Mouse (Mus musculus): ENCODE data around the gene Chkb. TPM values are rescaled to one million over a fixed set of nuclear protein-coding genes. Genes with fewer than 3 reads are reported as not detected.

Chkb gene
- polyA plus RNA-seq, 1 experiment from 2014 or later, result 50.1 TPM

- Histone ChIP-seq H3K9ac (ENCODE audit: low read length) (peak within 1 kb of the TSS; percentile 5), H3K4me2 (ENCODE audit: low read depth, severe bottlenecking) (peak within 1 kb of the TSS; percentile 63), H3K4me3 (ENCODE audit: low read depth, low read length) (peak within 1 kb of the TSS; percentile 34), H3K9me3 (ENCODE audit: control insufficient read depth, low read length) (no peaks in the 10 kb centered on the region), H3K4me1 (ENCODE audit: control insufficient read depth, insufficient read depth, low read length) (peaks cover 10% of the 10 kb centered on the region), H3K36me3 (ENCODE audit: control insufficient read depth, insufficient read depth, low read length) (no peaks in the 10 kb centered on the region), H3K27ac (replicated peaks; ENCODE audit: low read depth, low read length) (no peak within 1 kb of the TSS), H3K27me3 (ENCODE audit: control insufficient read depth, insufficient read depth, low read length) (peaks cover 41% of the 10 kb centered on the region)
- WGBS, result under 1% methylated on average over 31 of the region's 33 CpGs
- DNase-seq (ENCODE audit: low spot score) (peak; percentile 58), ATAC-seq (ENCODE audit: insufficient number of reproducible peaks, low FRiP score, low TSS enrichment, low read depth) (no peak; the same call in 1 of the 2 replicates)
Observed at GRCm38 (mm10) chr15:89378831-89379401, 50.8 kb downstream of the Chkb start, which contains the start of gene Odf3b. Odf3b (minus strand) TSS chr15:89379282.

- DNase-seq (ENCODE audit: low spot score), result no peak
- 12% methylated on average over 39 of the region's 46 CpGs for WGBS
- H3K36me3 ChIP-seq (ENCODE audit: control insufficient read depth, insufficient read depth, low read length), result no peaks in the 10 kb centered on the region
- H3K4me3 ChIP-seq (ENCODE audit: low read depth, low read length), result peak overlapping the region; percentile 34
- no peak overlapping the region for H3K27ac ChIP-seq (replicated peaks; ENCODE audit: low read depth, low read length)
- peak overlapping the region; percentile 63 for H3K4me2 ChIP-seq (ENCODE audit: low read depth, severe bottlenecking)
- H3K4me1 ChIP-seq (ENCODE audit: control insufficient read depth, insufficient read depth, low read length), result peaks cover 10% of the 10 kb centered on the region
- no peaks in the 10 kb centered on the region for H3K9me3 ChIP-seq (ENCODE audit: control insufficient read depth, low read length)
- peaks cover 41% of the 10 kb centered on the region for H3K27me3 ChIP-seq (ENCODE audit: control insufficient read depth, insufficient read depth, low read length)
- peak overlapping the region; percentile 5; the same call in 1 of the 2 replicates for H3K9ac ChIP-seq (ENCODE audit: low read length)
- ATAC-seq (ENCODE audit: insufficient number of reproducible peaks, low FRiP score, low TSS enrichment, low read depth), result no peak
Observed at GRCm38 (mm10) chr15:89377938-89378828, 51.5 kb downstream of the Chkb start.

GRCm38 (mm10) chr15:89377362-89377761, 52.3 kb downstream of the Chkb start:
- H3K4me1 ChIP-seq (ENCODE audit: control insufficient read depth, insufficient read depth, low read length), result peaks cover 15% of the 10 kb centered on the region
- H3K27me3 ChIP-seq (ENCODE audit: control insufficient read depth, insufficient read depth, low read length), result peaks cover 41% of the 10 kb centered on the region
- H3K36me3 ChIP-seq (ENCODE audit: control insufficient read depth, insufficient read depth, low read length), result no peaks in the 10 kb centered on the region
- H3K9ac ChIP-seq (ENCODE audit: low read length), result no peak overlapping the region
- DNase-seq (ENCODE audit: low spot score), result no peak
- WGBS, result 5% methylated on average over 18 of the region's 18 CpGs
- H3K9me3 ChIP-seq (ENCODE audit: control insufficient read depth, low read length), result no peaks in the 10 kb centered on the region
- H3K4me3 ChIP-seq (ENCODE audit: low read depth, low read length), result no peak overlapping the region; the same call in 1 of the 2 replicates
- no peak overlapping the region for H3K27ac ChIP-seq (replicated peaks; ENCODE audit: low read depth, low read length)
- no peak overlapping the region for H3K4me2 ChIP-seq (ENCODE audit: low read depth, severe bottlenecking)
- ATAC-seq (ENCODE audit: insufficient number of reproducible peaks, low FRiP score, low TSS enrichment, low read depth), result no peak

- no peak within 1 kb of the TSS; the same call in 1 of the 2 replicates for H3K4me3 ChIP-seq (ENCODE audit: low read depth, low read length)
- H3K9ac ChIP-seq (ENCODE audit: low read length), result no peak within 1 kb of the TSS
- peaks cover 15% of the 10 kb centered on the region for H3K4me1 ChIP-seq (ENCODE audit: control insufficient read depth, insufficient read depth, low read length)
- no peak within 1 kb of the TSS for H3K27ac ChIP-seq (replicated peaks; ENCODE audit: low read depth, low read length)
- ATAC-seq (ENCODE audit: insufficient number of reproducible peaks, low FRiP score, low TSS enrichment, low read depth), result no peak
- H3K4me2 ChIP-seq (ENCODE audit: low read depth, severe bottlenecking), result no peak within 1 kb of the TSS
- 10% methylated on average over 16 of the region's 16 CpGs for WGBS
- H3K9me3 ChIP-seq (ENCODE audit: control insufficient read depth, low read length), result no peaks in the 10 kb centered on the region
- DNase-seq (ENCODE audit: low spot score), result no peak
- peaks cover 2% of the 10 kb centered on the region; the same call in 1 of the 2 replicates for H3K36me3 ChIP-seq (ENCODE audit: control insufficient read depth, insufficient read depth, low read length)
- peaks cover 41% of the 10 kb centered on the region for H3K27me3 ChIP-seq (ENCODE audit: control insufficient read depth, insufficient read depth, low read length)
Observed at GRCm38 (mm10) chr15:89376957-89377356, 52.8 kb downstream of the Chkb start, which contains the start of gene Tymp. Tymp (minus strand) TSS chr15:89377039.

Other genes starting within 250 kb of the Chkb start
- 122 and 125 TPM in 2 replicates for gene Plxnb2, start 249.1 kb downstream of the Chkb start, polyA plus RNA-seq (2014; fragmentation: Nextera tagmentation; extraction: Ambion mirVana)
- gene Dennd6b, start 233.4 kb downstream of the Chkb start, polyA plus RNA-seq (2014; fragmentation: Nextera tagmentation; extraction: Ambion mirVana), result 19.4 and 19.8 TPM in 2 replicates
- gene Ppp6r2, start 218.4 kb downstream of the Chkb start, polyA plus RNA-seq (2014; fragmentation: Nextera tagmentation; extraction: Ambion mirVana), result 22.7 and 23.4 TPM in 2 replicates
- 60.2 and 62.8 TPM in 2 replicates for gene Sbf1, start 114.6 kb downstream of the Chkb start, polyA plus RNA-seq (2014; fragmentation: Nextera tagmentation; extraction: Ambion mirVana)
- not detected in 2 replicates for gene Adm2, start 107.2 kb downstream of the Chkb start, polyA plus RNA-seq (2014; fragmentation: Nextera tagmentation; extraction: Ambion mirVana)
- gene Miox, start 95.5 kb downstream of the Chkb start, polyA plus RNA-seq (2014; fragmentation: Nextera tagmentation; extraction: Ambion mirVana), result not detected in 2 replicates
- gene Lmf2, start 74.2 kb downstream of the Chkb start, polyA plus RNA-seq (2014; fragmentation: Nextera tagmentation; extraction: Ambion mirVana), result 31.6 and 32.1 TPM in 2 replicates
- 176 and 180 TPM in 2 replicates for gene Ncaph2, start 74.2 kb downstream of the Chkb start, polyA plus RNA-seq (2014; fragmentation: Nextera tagmentation; extraction: Ambion mirVana)
- gene Sco2, start 56.1 kb downstream of the Chkb start, polyA plus RNA-seq (2014; fragmentation: Nextera tagmentation; extraction: Ambion mirVana), result 4.9 and 6.3 TPM in 2 replicates
- gene Tymp, start 52.9 kb downstream of the Chkb start, polyA plus RNA-seq (2014; fragmentation: Nextera tagmentation; extraction: Ambion mirVana), result 1.9 and 2.2 TPM in 2 replicates
- 0.34 TPM in 1 of 2 replicates, not detected in the other for gene Odf3b, start 50.6 kb downstream of the Chkb start, polyA plus RNA-seq (2014; fragmentation: Nextera tagmentation; extraction: Ambion mirVana)
- gene Klhdc7b, start 45.0 kb downstream of the Chkb start, polyA plus RNA-seq (2014; fragmentation: Nextera tagmentation; extraction: Ambion mirVana), result not detected in 2 replicates
- gene Syce3, start 19.4 kb downstream of the Chkb start, polyA plus RNA-seq (2014; fragmentation: Nextera tagmentation; extraction: Ambion mirVana), result not detected in 2 replicates
- gene Cpt1b, start 4.0 kb downstream of the Chkb start, polyA plus RNA-seq (2014; fragmentation: Nextera tagmentation; extraction: Ambion mirVana), result 1.0 and 1.2 TPM in 2 replicates
- gene C730034F03Rik, start 319 bp downstream of the Chkb start, polyA plus RNA-seq (2014; fragmentation: Nextera tagmentation; extraction: Ambion mirVana), result 1.7 and 2.0 TPM in 2 replicates
- gene Gm44502, start 212 bp downstream of the Chkb start, polyA plus RNA-seq (2014; fragmentation: Nextera tagmentation; extraction: Ambion mirVana), result not detected in 2 replicates
- gene Mapk8ip2, start 24.0 kb upstream of the Chkb start, polyA plus RNA-seq (2014; fragmentation: Nextera tagmentation; extraction: Ambion mirVana), result 1.3 and 1.5 TPM in 2 replicates
- 7.6 and 8.4 TPM in 2 replicates for gene Arsa, start 47.5 kb upstream of the Chkb start, polyA plus RNA-seq (2014; fragmentation: Nextera tagmentation; extraction: Ambion mirVana)
- 1.9 and 2.5 TPM in 2 replicates for gene Shank3, start 69.7 kb upstream of the Chkb start, polyA plus RNA-seq (2014; fragmentation: Nextera tagmentation; extraction: Ambion mirVana)
- gene Acr, start 138.4 kb upstream of the Chkb start, polyA plus RNA-seq (2014; fragmentation: Nextera tagmentation; extraction: Ambion mirVana), result 0.17 TPM in 1 of 2 replicates, not detected in the other
- gene Rabl2, start 162.0 kb upstream of the Chkb start, polyA plus RNA-seq (2014; fragmentation: Nextera tagmentation; extraction: Ambion mirVana), result 66.9 and 70.3 TPM in 2 replicates